Mouse (Mus musculus): Measurements from ENCODE around the gene Syne2. TPM values are rescaled to one million over a fixed set of nuclear protein-coding genes. Genes with fewer than 3 reads are reported as not detected.
"Not testable (repeated sequence)": the region's sequence is repeated elsewhere in the genome, so short reads cannot be mapped to it uniquely, and the experiment has no call there.

The Syne2 gene
- polyA plus RNA-seq, 1 experiment from 2014 or later = 49.6 TPM

GRCm38 (mm10) chr12:76116577-76116976 lies 298.6 kb downstream of the Syne2 start:
- Histone ChIP-seq H3K4me3 (no peak overlapping the region), H3K9ac (no peak overlapping the region), H3K27ac (replicated peaks) (peak overlapping the region; percentile 87), H3K4me1 (peaks cover 39% of the 10 kb centered on the region), H3K36me3 (peaks cover 9% of the 10 kb centered on the region), H3K9me3 (peaks cover 4% of the 10 kb centered on the region; the same call in 1 of the 2 replicates), H3K4me2 (no peak overlapping the region), H3K27me3 (replicated peaks) (no peaks in the 10 kb centered on the region)
- WGBS = 60% methylated on average over 4 of the region's 4 CpGs
- ATAC-seq (ENCODE audit: extremely low read depth, insufficient number of reproducible peaks, low FRiP score, low TSS enrichment) = no peak

GRCm38 (mm10) chr12:76117632-76118153 lies 299.8 kb downstream of the Syne2 start:
- Histone ChIP-seq H3K27me3 (replicated peaks) (no peaks in the 10 kb centered on the region), H3K9ac (no peak overlapping the region), H3K4me1 (peaks cover 39% of the 10 kb centered on the region), H3K27ac (replicated peaks) (peak overlapping the region; percentile 87), H3K9me3 (peaks cover 4% of the 10 kb centered on the region; the same call in 1 of the 2 replicates), H3K4me2 (no peak overlapping the region), H3K4me3 (no peak overlapping the region), H3K36me3 (no peaks in the 10 kb centered on the region; the same call in 1 of the 2 replicates)
- WGBS = 25% methylated on average over 4 of the region's 4 CpGs
- ATAC-seq (ENCODE audit: extremely low read depth, insufficient number of reproducible peaks, low FRiP score, low TSS enrichment) = peak; percentile 70; the same call in 1 of the 2 replicates

- WGBS = 84% methylated on average over 6 of the region's 6 CpGs
- Histone ChIP-seq H3K9me3 (peaks cover 4% of the 10 kb centered on the region; the same call in 1 of the 2 replicates), H3K4me3 (no peak overlapping the region), H3K4me2 (no peak overlapping the region), H3K27me3 (replicated peaks) (no peaks in the 10 kb centered on the region), H3K27ac (replicated peaks) (no peak overlapping the region), H3K36me3 (no peaks in the 10 kb centered on the region), H3K9ac (no peak overlapping the region), H3K4me1 (peaks cover 24% of the 10 kb centered on the region)
- no peak for ATAC-seq (ENCODE audit: extremely low read depth, insufficient number of reproducible peaks, low FRiP score, low TSS enrichment)
Observed at GRCm38 (mm10) chr12:76123223-76123622, 305.3 kb downstream of the Syne2 start.

- H3K27me3 ChIP-seq (replicated peaks) = no peaks in the 10 kb centered on the region
- peaks cover 27% of the 10 kb centered on the region for H3K4me1 ChIP-seq
- ATAC-seq (ENCODE audit: extremely low read depth, insufficient number of reproducible peaks, low FRiP score, low TSS enrichment) = no peak
- no peak overlapping the region for H3K9ac ChIP-seq
- H3K9me3 ChIP-seq = no peaks in the 10 kb centered on the region
- 38% methylated on average over 3 of the region's 3 CpGs for WGBS
- H3K4me3 ChIP-seq = no peak overlapping the region
- H3K4me2 ChIP-seq = no peak overlapping the region
- H3K27ac ChIP-seq (replicated peaks) = no peak overlapping the region
- H3K36me3 ChIP-seq = no peaks in the 10 kb centered on the region
Observed at GRCm38 (mm10) chr12:76128306-76128705, 310.4 kb downstream of the Syne2 start.

- no peak for ATAC-seq (ENCODE audit: extremely low read depth, insufficient number of reproducible peaks, low FRiP score, low TSS enrichment)
- Histone ChIP-seq H3K9me3 (no peaks in the 10 kb centered on the region), H3K27me3 (replicated peaks) (no peaks in the 10 kb centered on the region), H3K4me1 (peaks cover 27% of the 10 kb centered on the region), H3K36me3 (no peaks in the 10 kb centered on the region), H3K4me3 (no peak overlapping the region), H3K4me2 (no peak overlapping the region), H3K9ac (no peak overlapping the region), H3K27ac (replicated peaks) (no peak overlapping the region)
- 73% methylated on average over 10 of the region's 10 CpGs for WGBS
Observed at GRCm38 (mm10) chr12:76128831-76129230, 310.9 kb downstream of the Syne2 start.

- Histone ChIP-seq H3K4me2 (no peak overlapping the region), H3K9ac (no peak overlapping the region), H3K4me3 (no peak overlapping the region), H3K4me1 (peaks cover 32% of the 10 kb centered on the region), H3K27ac (replicated peaks) (no peak overlapping the region), H3K36me3 (no peaks in the 10 kb centered on the region), H3K27me3 (replicated peaks) (no peaks in the 10 kb centered on the region), H3K9me3 (no peaks in the 10 kb centered on the region)
- no peak for ATAC-seq (ENCODE audit: extremely low read depth, insufficient number of reproducible peaks, low FRiP score, low TSS enrichment)
- WGBS = 27% methylated on average over 4 of the region's 4 CpGs
Observed at GRCm38 (mm10) chr12:76130281-76130680, 312.3 kb downstream of the Syne2 start.

- 83% methylated on average over 6 of the region's 6 CpGs for WGBS
- ATAC-seq (ENCODE audit: extremely low read depth, insufficient number of reproducible peaks, low FRiP score, low TSS enrichment) = no peak
Observed at GRCm38 (mm10) chr12:76130891-76131290, 313.0 kb downstream of the Syne2 start.

GRCm38 (mm10) chr12:76132591-76132990 lies 314.7 kb downstream of the Syne2 start:
- Histone ChIP-seq H3K4me2 (no peak overlapping the region), H3K27ac (replicated peaks) (no peak overlapping the region), H3K4me1 (peaks cover 25% of the 10 kb centered on the region), H3K4me3 (no peak overlapping the region), H3K36me3 (no peaks in the 10 kb centered on the region), H3K9me3 (no peaks in the 10 kb centered on the region), H3K27me3 (replicated peaks) (no peaks in the 10 kb centered on the region), H3K9ac (no peak overlapping the region)
- no peak for ATAC-seq (ENCODE audit: extremely low read depth, insufficient number of reproducible peaks, low FRiP score, low TSS enrichment)
- 54% methylated on average over 4 of the region's 4 CpGs for WGBS

More at GRCm38 (mm10) chr12:76130891-76131290, 313.0 kb downstream of the Syne2 start:
- peaks cover 32% of the 10 kb centered on the region for H3K4me1 ChIP-seq
- no peaks in the 10 kb centered on the region for H3K27me3 ChIP-seq (replicated peaks)
- H3K9ac ChIP-seq = no peak overlapping the region
- H3K36me3 ChIP-seq = no peaks in the 10 kb centered on the region
- no peak overlapping the region for H3K4me2 ChIP-seq
- H3K9me3 ChIP-seq = no peaks in the 10 kb centered on the region
- no peak overlapping the region for H3K4me3 ChIP-seq
- H3K27ac ChIP-seq (replicated peaks) = no peak overlapping the region

GRCm38 (mm10) chr12:76133081-76133480 lies 315.1 kb downstream of the Syne2 start:
- H3K4me1 ChIP-seq = peaks cover 24% of the 10 kb centered on the region
- H3K9me3 ChIP-seq; H3K27ac ChIP-seq (replicated peaks); H3K4me2 ChIP-seq; H3K27me3 ChIP-seq (replicated peaks); H3K9ac ChIP-seq; ATAC-seq (ENCODE audit: extremely low read depth, insufficient number of reproducible peaks, low FRiP score, low TSS enrichment); H3K4me3 ChIP-seq; H3K36me3 ChIP-seq: not testable (repeated sequence)
- 77% methylated on average over 9 of the region's 9 CpGs for WGBS

GRCm38 (mm10) chr12:76136701-76137100 lies 318.8 kb downstream of the Syne2 start:
- Histone ChIP-seq H3K9ac (no peak overlapping the region), H3K4me3 (no peak overlapping the region), H3K4me2 (no peak overlapping the region), H3K27me3 (replicated peaks) (no peaks in the 10 kb centered on the region), H3K27ac (replicated peaks) (no peak overlapping the region), H3K4me1 (peaks cover 13% of the 10 kb centered on the region), H3K9me3 (no peaks in the 10 kb centered on the region), H3K36me3 (no peaks in the 10 kb centered on the region)
- WGBS = 44% methylated on average over 6 of the region's 6 CpGs
- ATAC-seq (ENCODE audit: extremely low read depth, insufficient number of reproducible peaks, low FRiP score, low TSS enrichment) = no peak

- H3K4me2 ChIP-seq = peak overlapping the region; percentile 74
- peak overlapping the region; percentile 57 for H3K9ac ChIP-seq
- 8% methylated on average over 30 of the region's 30 CpGs for WGBS
- H3K4me1 ChIP-seq; H3K36me3 ChIP-seq; ATAC-seq (ENCODE audit: extremely low read depth, insufficient number of reproducible peaks, low FRiP score, low TSS enrichment); H3K27me3 ChIP-seq (replicated peaks); H3K27ac ChIP-seq (replicated peaks); H3K9me3 ChIP-seq: not testable (repeated sequence)
- H3K4me3 ChIP-seq = peak overlapping the region; percentile 48
Observed at GRCm38 (mm10) chr12:76152389-76152788, 334.5 kb downstream of the Syne2 start.

Measured in heart, embryonic 13.5 days (tissue).